Mouse (Mus musculus): ENCODE measurements around the gene Olfr68.
"Not testable (repeated sequence)": the region's sequence is repeated elsewhere in the genome, so short reads cannot be mapped to it uniquely, and the experiment has no call there.

Olfr68 gene

DNA sequence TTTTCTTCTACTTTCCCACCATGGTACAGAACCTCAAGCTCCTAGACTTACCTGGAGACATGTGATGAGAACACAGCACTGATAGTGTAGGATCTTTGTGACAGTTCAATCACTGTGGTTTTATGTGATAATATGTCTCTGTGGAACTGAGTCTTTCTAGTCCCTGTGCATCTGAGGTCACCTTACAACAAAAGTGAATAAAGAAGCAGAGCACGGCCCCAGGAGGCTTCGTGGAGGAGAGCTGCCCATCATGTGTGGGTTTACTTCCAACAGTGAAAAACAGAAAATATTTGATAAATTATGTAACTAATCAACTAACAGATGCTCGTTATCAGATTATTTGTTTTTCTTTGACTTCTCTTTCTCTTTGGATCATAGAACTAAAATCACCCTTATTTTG, at the start of gene Olfr68:
Gene Olfr68, minus strand, starts transcription at position 101 of the 400 bp plus-strand sequence.
- no peak for DNase-seq (ENCODE audit: low spot score)

DNA sequence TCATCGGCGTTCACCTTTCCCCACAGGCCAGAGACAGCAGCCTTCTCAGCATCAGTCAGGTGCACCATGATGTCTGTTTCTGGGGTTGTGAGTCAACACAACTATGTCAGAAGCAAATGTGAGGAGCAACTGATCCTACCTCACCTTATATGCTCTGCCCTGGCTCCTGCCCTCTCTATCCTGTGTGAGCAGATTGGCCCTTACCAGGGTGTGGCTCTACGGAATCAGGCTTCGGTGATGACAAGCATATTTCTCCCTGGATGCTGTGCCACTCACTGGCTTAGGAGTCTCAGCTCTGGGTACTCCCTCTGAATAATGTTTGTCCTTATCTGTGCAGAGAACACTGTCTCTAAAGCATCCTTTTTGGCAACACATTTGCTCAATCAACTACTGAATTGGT, 48.3 kb upstream of the Olfr68 start, which contains the start of gene Hbb-bs:
Gene Hbb-bs, minus strand, starts transcription at position 289 of the 400 bp plus-strand sequence.
- DNase-seq (ENCODE audit: low spot score), result no peak

DNA sequence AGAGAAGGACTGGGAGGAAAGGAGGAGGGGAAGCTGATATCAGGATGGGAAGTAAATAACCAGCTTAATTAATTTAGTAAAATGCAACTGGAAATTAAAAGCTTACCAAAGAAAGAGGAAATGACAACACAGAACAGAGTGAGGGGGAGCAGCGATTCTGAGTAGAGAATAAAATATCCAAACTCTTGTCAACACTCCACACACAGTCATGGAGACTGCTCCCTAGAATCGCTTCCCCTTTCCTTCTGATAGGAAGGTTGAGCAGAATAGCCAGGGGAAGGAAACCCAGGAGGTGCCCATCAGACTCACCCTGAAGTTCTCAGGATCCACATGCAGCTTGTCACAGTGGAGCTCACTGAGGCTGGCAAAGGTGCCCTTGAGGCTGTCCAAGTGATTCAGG, 47.6 kb upstream of the Olfr68 start:
- DNase-seq (ENCODE audit: low spot score), result not testable (repeated sequence)

DNA sequence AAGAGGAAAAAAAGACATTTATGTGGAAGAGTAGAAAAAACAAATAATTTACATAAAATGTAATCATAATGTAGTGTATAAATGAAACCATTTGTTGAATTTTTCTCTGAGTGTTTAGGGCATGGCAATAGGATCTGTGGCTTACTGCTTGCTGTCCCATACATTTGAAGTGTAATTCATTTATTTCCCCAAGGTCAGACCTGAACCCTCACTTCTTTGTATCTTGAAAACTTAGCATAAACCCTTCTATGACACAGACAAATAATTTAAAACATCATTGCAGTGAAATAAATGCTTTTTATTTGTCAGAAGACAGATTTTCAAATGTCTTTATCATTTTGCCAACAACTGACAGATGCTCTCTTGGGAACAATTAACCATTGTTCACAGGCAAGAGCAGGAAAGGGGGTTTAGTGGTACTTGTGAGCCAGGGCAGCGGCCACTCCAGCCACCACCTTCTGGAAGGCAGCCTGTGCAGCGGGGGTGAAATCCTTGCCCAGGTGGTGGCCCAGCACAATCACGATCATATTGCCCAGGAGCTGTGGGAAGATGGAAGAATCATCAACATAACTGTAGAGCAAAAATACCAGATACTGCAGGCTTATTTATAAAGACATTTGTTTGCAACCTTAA, 46.9 kb upstream of the Olfr68 start:
- no peak for DNase-seq (ENCODE audit: low spot score)

DNA sequence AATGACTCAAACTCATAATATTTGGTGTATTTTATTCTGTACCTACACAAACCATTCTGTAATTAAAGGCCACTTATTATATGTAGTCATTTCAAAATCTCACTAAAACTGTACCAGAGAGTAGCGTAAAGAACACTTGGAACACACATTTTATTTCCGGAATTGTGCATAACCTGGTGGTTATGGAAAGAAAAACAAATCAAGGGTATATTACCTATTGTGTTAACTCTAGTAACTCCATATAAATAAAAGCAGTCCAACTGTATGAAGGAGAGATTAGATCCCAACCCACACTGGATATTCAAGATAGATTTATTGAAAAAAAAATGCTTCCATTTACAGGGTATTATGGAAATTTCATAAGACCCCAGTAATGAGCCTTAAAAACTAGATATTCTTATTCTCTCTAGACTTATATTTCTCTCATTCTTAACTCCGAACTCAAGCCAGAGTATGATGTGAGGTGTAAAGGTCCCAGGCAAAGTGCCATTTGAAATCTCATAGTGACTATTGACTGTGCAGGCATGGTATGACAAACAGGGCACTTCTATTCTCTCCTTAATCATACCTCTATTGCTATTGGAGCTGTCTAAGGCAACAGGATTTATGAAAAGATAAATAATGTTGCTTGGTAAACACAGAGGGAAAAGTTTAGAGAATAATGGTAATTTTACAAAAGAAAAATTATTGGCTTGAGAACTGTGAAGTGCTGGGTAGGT, 46.2 kb upstream of the Olfr68 start:
- DNase-seq (ENCODE audit: low spot score), result no peak

DNA sequence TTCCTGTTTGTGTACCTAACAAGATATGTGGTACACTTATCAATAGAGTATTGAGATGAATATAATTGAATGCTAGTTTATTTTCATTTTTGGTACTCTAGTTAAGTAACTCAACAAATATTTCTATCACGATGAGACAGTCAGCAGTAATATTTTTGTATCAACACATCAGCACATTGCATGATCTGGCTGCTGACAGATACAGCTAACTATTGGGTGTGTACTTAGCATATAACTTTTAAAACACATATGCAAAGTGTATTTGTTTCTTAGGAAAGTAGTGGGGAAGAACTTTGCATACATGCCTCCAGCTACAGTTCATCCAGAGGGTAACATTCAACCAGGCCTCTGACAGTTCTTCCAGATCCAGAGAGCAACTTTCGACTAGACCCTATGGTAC, 45.1 kb upstream of the Olfr68 start:
- no peak for DNase-seq (ENCODE audit: low spot score)

DNA sequence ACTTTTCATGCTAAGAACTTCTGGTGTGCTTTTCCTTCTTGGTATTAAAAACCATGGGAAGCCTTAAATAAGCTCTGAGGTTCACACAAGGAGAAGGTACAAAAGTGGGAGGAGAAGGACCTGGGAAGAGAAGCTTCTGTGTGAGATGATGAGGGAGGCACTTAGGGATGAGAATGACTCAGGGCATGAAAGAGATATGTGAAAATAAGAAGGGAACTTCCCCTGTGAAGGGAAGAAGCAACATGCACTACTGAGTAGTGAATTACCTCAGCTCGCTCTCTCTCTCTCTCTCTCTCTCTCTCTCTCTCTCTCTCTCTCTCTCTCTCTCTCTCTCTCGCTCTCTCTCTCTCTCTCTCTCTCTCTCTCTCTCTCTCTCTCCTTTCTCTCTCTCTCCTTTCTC, 35.6 kb upstream of the Olfr68 start:
- DNase-seq (ENCODE audit: low spot score), result not testable (repeated sequence)

DNA sequence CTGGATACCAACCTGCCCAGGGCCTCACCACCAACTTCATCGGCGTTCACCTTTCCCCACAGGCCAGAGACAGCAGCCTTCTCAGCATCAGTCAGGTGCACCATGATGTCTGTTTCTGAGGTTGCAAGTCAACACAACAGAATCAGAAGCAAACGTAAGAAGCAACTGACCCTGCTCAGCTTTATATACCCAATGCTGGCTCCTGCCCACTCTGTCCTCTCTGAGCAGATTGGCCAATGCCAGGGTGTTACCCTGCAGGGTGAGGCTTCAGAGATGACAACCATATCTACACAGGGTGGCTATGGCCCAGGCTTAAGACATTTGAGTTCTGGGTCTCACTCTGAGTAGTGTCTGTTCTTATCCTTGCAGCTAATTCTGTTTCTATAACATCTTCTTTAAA, 34.3 kb upstream of the Olfr68 start, which contains the start of gene Hbb-bt:
Gene Hbb-bt, minus strand, starts transcription at position 231 of the 400 bp plus-strand sequence.
- DNase-seq (ENCODE audit: low spot score), result no peak

DNA sequence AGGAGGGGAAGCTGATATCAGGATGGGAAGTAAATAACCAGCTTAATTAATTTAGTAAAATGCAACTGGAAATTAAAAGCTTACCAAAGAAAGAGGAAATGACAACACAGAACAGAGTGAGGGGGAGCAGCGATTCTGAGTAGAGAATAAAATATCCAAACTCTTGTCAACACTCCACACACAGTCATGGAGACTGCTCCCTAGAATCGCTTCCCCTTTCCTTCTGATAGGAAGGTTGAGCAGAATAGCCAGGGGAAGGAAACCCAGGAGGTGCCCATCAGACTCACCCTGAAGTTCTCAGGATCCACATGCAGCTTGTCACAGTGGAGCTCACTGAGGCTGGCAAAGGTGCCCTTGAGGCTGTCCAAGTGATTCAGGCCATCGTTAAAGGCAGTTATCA, 33.7 kb upstream of the Olfr68 start:
- not testable (repeated sequence) for DNase-seq (ENCODE audit: low spot score)

DNA sequence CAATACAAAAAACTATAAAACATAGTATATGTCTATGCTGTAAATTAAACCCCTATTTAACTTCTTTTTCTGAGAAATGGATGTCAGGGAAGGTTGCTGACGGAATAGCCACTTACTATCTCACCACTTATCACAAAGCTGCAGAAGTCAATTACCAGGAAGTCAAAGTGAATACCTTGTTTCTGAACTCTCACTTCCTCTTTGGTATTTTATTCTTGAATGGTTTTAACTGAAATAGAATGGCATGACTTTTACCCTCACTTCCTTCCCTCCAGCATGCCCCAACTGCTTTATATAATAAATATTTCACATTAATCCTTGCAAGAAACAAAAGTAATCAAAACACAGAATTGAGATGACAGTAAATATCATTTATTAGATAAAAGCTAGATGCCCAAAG, 32.7 kb upstream of the Olfr68 start:
- DNase-seq (ENCODE audit: low spot score), result no peak

DNA sequence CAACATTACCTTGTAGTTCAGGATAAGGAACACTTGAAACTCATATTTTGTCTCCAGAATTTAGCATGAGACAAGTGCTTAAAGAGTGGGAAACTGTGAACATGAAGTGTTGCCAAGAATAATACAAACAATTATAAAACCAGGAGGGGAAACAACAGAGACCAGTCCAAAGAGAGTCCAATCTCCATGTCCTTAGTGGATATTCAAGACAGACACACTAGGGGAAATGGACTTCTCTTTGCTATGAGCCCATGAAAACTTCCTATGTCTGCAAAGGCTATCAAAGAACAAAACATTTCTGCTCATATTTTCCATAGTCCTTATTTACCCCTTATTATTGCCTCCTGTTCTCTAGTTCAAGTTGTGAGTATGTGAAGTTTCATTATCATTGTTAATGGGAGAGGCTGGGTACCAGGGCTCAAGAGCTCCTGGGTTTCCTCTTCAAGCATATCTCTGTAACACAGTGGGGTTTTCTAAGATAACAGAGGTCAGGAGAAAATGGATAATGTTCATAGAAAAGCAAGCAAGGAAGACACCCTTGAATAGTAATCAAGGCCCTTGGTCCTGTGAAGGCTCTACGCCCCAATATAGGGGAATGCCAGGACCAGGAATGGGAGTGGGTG, 31.8 kb upstream of the Olfr68 start:
- no peak for DNase-seq (ENCODE audit: low spot score)

DNA sequence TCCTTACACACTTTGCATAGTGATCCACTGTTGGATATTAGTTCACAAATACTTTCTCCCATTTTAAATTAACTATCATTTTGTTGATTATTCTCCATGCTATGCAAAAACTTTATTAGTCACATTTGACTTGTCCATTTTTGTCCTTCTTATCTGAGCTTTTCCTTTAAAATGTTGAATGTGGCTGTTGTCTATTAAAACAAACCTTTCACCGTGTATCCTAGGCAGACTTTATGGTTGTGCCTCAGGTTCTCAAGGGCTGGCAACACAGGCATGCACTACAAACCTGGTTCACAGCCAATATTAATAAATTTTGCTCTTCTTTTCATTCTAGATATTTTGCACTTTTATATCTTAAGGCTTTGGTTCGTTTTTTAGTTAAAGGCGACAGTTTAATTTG, 31.2 kb upstream of the Olfr68 start:
- DNase-seq (ENCODE audit: low spot score), result no peak

DNA sequence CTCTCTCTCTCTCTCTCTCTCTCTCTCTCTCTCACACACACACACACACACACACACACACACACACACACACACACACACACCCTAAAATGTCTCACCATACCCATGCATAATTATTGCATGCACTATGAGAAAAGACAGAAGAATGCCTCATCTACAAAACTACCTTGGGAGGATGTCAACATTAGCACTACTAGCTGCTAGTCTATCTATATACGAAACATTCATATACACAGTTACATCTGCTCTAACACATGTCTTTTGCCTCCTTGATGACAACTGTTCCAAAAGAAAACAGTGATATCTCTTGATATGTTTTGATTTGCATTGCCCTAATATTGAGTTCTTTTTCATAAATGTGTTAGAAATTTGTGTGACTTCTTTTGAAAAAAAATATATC, 30.8 kb upstream of the Olfr68 start:
- no peak for DNase-seq (ENCODE audit: low spot score)

DNA sequence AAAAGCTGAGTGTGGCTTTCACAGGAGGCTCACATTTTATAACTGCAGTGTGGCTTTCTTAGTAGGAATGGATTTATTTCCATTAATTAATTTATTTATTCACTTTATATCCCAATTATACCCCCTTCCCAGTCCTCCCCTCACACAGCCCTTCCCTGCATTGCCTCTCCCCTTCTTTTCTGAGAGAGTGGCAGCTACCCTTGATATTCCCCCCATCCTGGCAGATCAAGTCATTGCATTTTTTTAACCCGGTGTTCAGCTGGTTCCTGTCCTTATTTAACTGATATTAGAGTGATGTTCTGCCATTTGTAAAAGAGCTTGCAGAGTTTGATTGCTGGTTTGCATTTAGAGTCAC, 30.3 kb upstream of the Olfr68 start:
- no peak for DNase-seq (ENCODE audit: low spot score)

DNA sequence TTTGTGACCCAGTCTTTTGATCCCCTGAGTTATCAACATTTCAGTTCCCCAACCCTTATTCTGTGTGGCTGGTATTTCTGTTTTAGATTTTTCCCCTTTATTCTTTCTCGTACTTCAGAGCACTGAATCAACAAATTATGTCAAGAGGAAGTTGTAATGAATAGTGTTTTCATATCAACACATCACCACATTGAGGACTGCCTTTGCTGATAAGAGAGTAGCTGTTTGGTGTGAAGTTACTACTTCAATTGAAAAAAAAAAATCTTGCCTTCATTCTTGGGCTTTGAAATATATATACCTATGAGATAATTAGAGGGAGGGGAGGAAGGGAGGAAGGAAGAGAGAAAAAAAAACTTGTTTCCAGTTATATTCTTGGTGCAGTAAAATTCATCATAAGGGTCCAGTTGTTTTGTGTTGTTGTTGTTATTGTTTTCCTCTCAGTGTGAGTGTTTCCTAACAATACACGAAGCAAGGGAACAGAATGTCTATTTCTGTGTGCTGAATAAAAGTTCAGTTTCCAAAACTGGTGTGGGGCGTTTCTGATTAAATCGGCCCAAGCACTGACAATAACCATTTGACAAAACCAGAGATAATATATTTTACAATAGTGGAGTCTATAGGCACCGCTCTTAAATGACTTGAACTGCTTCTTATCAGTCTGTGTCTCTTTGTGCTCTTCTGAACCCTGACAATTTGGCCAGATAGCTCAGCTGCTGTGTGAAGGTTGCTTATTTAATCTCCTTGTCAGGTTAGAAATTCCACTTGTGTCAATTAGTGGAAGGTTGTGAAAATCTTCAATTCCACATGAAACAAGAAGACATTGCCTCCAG, 29.7 kb upstream of the Olfr68 start:
- no peak for DNase-seq (ENCODE audit: low spot score)

DNA sequence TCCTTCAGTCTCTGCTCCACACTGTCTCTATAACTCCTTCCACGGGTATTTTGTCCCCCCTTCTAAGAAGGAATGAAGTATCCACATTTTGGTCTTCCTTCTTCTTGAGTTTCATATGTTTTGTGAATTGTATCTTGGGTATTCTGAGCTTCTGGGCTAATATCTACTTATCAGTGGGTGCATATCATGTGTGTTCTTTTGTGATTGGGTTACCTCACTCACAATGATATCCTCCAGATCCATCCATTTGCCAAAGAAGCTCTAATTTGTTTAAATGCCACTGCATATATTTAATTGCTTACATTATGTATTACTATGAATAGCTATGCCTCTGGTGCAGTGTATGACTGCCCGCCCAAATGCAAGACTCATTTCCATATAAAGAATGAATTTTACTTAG, 28.6 kb upstream of the Olfr68 start:
- not testable (repeated sequence) for DNase-seq (ENCODE audit: low spot score)

DNA sequence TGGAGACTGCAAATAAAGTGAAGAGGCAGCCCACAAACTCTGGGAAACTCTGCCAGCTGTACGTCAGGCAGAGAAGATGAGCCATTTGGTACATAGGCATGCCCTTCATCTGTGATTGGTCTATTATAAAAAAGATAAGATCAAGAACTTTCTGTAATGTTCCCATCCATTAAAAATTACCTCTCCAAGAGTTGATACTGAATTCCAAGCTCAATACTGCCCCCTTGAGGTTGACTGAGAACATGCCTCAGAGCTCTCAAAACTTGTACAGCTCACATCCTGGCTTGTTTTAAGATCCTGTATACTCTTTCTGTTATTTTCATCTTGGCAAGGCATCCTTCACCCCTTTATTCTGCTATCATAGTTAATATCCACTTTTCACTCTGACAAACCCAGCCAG, 27.4 kb upstream of the Olfr68 start:
- no peak for DNase-seq (ENCODE audit: low spot score)

DNA sequence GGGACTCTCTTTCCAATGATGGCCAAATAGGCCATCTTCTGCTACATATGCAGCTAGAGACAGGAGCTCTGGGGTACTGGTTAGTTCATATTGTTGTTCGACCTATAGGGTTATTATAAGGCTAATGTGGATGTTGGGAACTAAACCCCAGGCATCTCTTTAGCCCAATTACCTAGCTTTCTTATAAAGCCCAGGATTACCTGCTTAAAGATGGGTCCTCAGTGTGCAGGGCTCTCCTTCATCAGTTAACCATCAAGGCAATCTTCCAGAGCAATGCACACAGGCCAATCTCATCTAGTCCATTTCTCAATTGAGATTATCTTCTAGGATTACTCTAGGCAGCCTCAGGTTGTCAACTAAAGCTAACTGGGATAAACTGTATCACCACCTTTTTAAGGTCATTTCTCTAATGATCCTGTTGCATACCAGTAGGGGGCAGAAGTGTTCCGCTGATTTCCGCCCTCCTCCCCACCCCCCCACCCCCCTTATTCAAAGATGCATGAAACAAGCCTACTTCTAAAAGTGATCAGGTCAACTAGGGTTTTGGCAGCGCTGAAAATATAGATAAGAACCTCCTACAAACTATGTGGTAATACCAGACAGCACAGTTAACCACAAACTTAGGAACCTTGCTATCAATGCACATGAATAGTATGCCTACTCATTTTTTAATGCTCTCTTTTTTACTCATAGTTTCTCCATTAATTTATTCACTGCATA, 13.3 kb upstream of the Olfr68 start:
- DNase-seq (ENCODE audit: low spot score), result no peak

DNA sequence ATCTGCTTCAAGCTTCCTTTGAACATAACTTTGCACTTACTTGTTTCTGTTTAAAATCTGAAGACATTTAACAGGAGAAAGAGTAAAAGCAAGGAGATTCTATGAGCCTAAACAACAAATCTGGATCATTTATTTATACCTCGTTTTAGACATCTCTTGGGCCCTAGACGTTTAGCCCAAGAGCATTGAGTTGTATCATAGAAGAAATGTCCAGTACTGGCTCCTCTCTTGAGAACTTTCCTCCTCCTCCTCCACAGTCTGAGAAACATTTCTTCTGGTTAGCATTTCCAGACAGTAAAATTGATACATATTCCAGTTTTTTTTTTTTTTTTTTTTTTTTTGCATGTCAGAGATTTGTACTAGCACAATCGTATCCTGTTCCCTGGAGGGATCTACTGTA, 12.2 kb upstream of the Olfr68 start, which contains the start of gene Olfr67:
Gene Olfr67, minus strand, starts transcription at position 101 of the 400 bp plus-strand sequence.
- DNase-seq (ENCODE audit: low spot score), result no peak

DNA sequence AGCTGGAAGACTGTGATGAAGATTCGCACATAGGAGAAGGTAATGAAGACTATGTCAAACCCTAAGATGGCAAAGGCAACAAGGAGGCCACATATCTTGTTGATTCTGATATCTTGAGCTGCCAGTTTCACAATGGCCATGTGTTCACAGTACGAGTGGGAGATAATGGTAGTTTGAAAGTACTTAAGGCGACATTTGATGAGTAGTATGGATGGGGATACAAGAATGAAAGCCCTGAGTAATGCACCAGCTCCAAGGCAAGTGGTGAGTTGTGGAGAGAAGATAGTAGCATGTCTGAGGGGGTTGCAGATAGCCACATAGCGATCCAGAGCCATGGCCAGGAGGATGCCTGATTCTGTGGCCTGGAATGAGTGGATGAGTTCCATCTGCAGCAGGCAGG, 1.8 kb downstream of the Olfr68 start:
- DNase-seq (ENCODE audit: low spot score), result not testable (repeated sequence)

DNA sequence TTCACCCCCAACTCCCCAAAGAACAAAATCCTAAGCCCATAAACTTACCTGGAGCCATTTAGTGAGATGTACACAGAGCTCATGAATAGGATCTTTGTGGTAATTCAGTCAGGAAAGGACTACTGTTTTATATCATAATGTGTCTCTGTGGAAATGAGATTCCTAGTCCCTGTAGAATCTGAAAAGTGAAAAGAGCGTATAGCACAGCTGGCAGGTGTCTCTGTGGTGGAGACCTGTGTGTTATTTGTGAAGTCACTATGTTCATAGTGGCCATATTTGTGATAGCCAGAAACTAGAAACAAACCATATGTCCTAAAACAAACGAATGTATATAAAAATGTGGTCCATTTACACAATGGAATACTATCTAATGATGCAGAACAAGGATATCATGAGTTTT, 8.0 kb downstream of the Olfr68 start, which contains the start of gene Olfr69:
Gene Olfr69, minus strand, starts transcription at position 101 of the 400 bp plus-strand sequence.
- no peak for DNase-seq (ENCODE audit: low spot score)

DNA sequence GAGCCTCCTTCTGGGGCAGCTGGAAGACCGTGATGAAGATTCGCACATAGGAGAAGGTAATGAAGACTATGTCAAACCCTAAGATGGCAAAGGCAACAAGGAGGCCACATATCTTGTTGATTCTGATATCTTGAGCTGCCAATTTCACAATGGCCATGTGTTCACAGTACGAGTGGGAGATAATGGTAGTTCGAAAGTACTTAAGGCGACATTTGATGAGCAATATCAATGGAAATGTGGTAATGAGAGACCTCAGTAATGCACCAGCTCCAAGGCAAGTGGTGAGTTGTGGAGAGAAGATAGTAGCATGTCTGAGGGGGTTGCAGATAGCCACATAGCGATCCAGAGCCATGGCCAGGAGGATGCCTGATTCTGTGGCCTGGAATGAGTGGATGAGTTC, 11.8 kb downstream of the Olfr68 start:
- DNase-seq (ENCODE audit: low spot score), result not testable (repeated sequence)
